ENCODE assay signal across 35 mouse cellular contexts in genomic region chr19:6020276-6020675, GRCm38 (mm10). TPM values are rescaled to one million over a fixed set of nuclear protein-coding genes. Genes with fewer than 3 reads are reported as not detected.
DNase-seq lines count a peak whose midpoint lies in the region; ATAC-seq and TF ChIP-seq lines count a peak whose summit lies in the region.
"Had no signal": no experiment of that assay in that cellular context is flagged by ENCODE, and none has a peak within 500 bp of the region (broad histone marks: within the 10 kb centered on the region; RNA-seq: fewer than 3 reads in every experiment).

No protein-coding gene starts in this region.

- intact Hi-C loops in heart, postnatal 36 days (cut with DNase I) = no loop called here

- no peak for DNase-seq in heart, postnatal 0 days (ENCODE audit: low spot score)
- no peak for DNase-seq in heart, postnatal 36 days
- DNase-seq in liver, postnatal 0 days = no peak
- DNase-seq in liver, embryonic 11.5 days (ENCODE audit: low spot score) = no peak
- no peak for DNase-seq in CH12.LX (ENCODE audit: extremely low read depth)
- DNase-seq in cerebellum, postnatal 14 days = no peak
- no peak for DNase-seq in frontal cortex, adult 2 months (ENCODE audit: extremely low spot score in 1 of 2, low spot score in 1 of 2)
- DNase-seq: adrenal gland, postnatal 14 days; B cell, adult 2 months; cerebellum, adult 8-10 months; gastrocnemius, postnatal 36 days; kidney, postnatal 4 days; layer of hippocampus, adult 9-11 months; midbrain, embryonic 14.5 days; retina, postnatal 1 day; right cerebral cortex, postnatal 25 days; thymus, postnatal 14 days had no signal

- no peak for TF ChIP-seq POLR2A in CH12.LX (IDR thresholded peaks at IDR 0.05; ENCODE audit: low read depth, low read length)

- H3K79me2 ChIP-seq in CH12.LX (replicated peaks; ENCODE audit: control insufficient read depth, extremely low read depth, insufficient read depth, poor library complexity, severe bottlenecking) = no peaks in the 10 kb centered on the region

- H3K27me3 ChIP-seq in heart, postnatal 0 days (ENCODE audit: control insufficient read depth, insufficient read depth, low read length) = no peaks in the 10 kb centered on the region
- no peaks in the 10 kb centered on the region for H3K27me3 ChIP-seq in liver, postnatal 0 days (ENCODE audit: insufficient read depth, low read length)
- H3K27me3 ChIP-seq in liver, embryonic 11.5 days (replicated peaks; ENCODE audit: control insufficient read depth, insufficient read depth, low read length) = 0 out of 2 replicates have a peak, but pooled peaks cover 4% of the 10 kb centered on the region
- H3K27me3 ChIP-seq in CH12.LX (replicated peaks) = peaks cover 2% of the 10 kb centered on the region
- H3K27me3 ChIP-seq in limb, embryonic 13.5 days = peaks cover 23% of the 10 kb centered on the region
- H3K27me3 ChIP-seq: heart, embryonic 15.5 days; kidney, embryonic 15.5 days had no signal

- no peak; the same call in none of the 2 replicates for TF ChIP-seq RAD21 in CH12.LX (IDR thresholded peaks at IDR 0.05; ENCODE audit: low read depth, low read length)

- no peaks in the 10 kb centered on the region for H3K4me1 ChIP-seq in heart, postnatal 0 days (ENCODE audit: control insufficient read depth, insufficient read depth)
- peaks cover 22% of the 10 kb centered on the region for H3K4me1 ChIP-seq in liver, postnatal 0 days (ENCODE audit: insufficient read depth)
- H3K4me1 ChIP-seq in liver, embryonic 11.5 days (replicated peaks; ENCODE audit: control insufficient read depth, insufficient read depth, low read length) = peaks cover 29% of the 10 kb centered on the region
- peaks cover 11 to 40% of the 10 kb centered on the region in 2 experiments for H3K4me1 ChIP-seq in CH12.LX (ENCODE audit: control insufficient read depth in 1 of 2, insufficient read depth in 2 of 2)
- H3K4me1 ChIP-seq in limb, embryonic 13.5 days = peaks cover 9% of the 10 kb centered on the region

- no peak overlapping the region for H3K4me3 ChIP-seq in heart, postnatal 0 days (ENCODE audit: low read depth, low read length)
- H3K4me3 ChIP-seq in liver, postnatal 0 days (ENCODE audit: low read depth, low read length) = no peak overlapping the region
- no peak overlapping the region for H3K4me3 ChIP-seq in liver, embryonic 11.5 days (ENCODE audit: low read depth, low read length)
- no peak overlapping the region for H3K4me3 ChIP-seq in CH12.LX (replicated peaks in 1 of 3; ENCODE audit: low read depth in 2 of 3, low read length in 2 of 3, poor library complexity in 1 of 3)
- no peak overlapping the region for H3K4me3 ChIP-seq in limb, embryonic 13.5 days
- H3K4me3 ChIP-seq: embryonic facial prominence, embryonic 10.5 days; forebrain, embryonic 15.5 days; heart, embryonic 15.5 days; hindbrain, embryonic 15.5 days; kidney, embryonic 15.5 days; left cerebral cortex, adult 2 months; liver, embryonic 12.5 days; lung, embryonic 15.5 days; megakaryocyte, embryonic 14.5 days had no signal

- H3K9ac ChIP-seq in heart, postnatal 0 days (replicated peaks; ENCODE audit: low read depth, low read length) = no peak overlapping the region
- no peak overlapping the region for H3K9ac ChIP-seq in liver, postnatal 0 days (replicated peaks)
- no peak overlapping the region for H3K9ac ChIP-seq in liver, embryonic 11.5 days (ENCODE audit: low read depth, low read length)
- no peak overlapping the region for H3K9ac ChIP-seq in CH12.LX (ENCODE audit: insufficient read depth, low read depth)
- peak overlapping the region; percentile 31; the same call in 1 of the 2 replicates for H3K9ac ChIP-seq in limb, embryonic 13.5 days
- H3K9ac ChIP-seq: forebrain, embryonic 15.5 days; heart, embryonic 15.5 days; hindbrain, embryonic 15.5 days; kidney, embryonic 15.5 days; liver, embryonic 12.5 days; lung, embryonic 15.5 days had no signal

- H3K4me2 ChIP-seq in heart, postnatal 0 days (ENCODE audit: low read depth, low read length) = no peak overlapping the region
- no peak overlapping the region for H3K4me2 ChIP-seq in liver, postnatal 0 days (ENCODE audit: low read depth, low read length)
- H3K4me2 ChIP-seq in liver, embryonic 11.5 days = no peak overlapping the region
- no peak overlapping the region for H3K4me2 ChIP-seq in CH12.LX (ENCODE audit: insufficient read depth, low read depth, poor library complexity, severe bottlenecking)
- H3K4me2 ChIP-seq in limb, embryonic 13.5 days (replicated peaks) = no peak overlapping the region
- H3K4me2 ChIP-seq: forebrain, embryonic 15.5 days; heart, embryonic 15.5 days; hindbrain, embryonic 15.5 days; kidney, embryonic 15.5 days; liver, embryonic 12.5 days; lung, embryonic 15.5 days had no signal

- 0 out of 2 replicates have a peak, but pooled peaks have one; percentile 8 for TF ChIP-seq CTCF in heart, postnatal 0 days (IDR thresholded peaks at IDR 0.05; ENCODE audit: low read depth)
- TF ChIP-seq CTCF in liver, postnatal 0 days (IDR thresholded peaks at IDR 0.05; ENCODE audit: low read depth) = peak; percentile 32
- peak in 1 of 2 experiments; percentile 39; a peak in 2 of 4 replicates for TF ChIP-seq CTCF in CH12.LX (conservative IDR thresholded peaks at IDR 0.05 in 1 of 2, IDR thresholded peaks at IDR 0.05 in 1 of 2; ENCODE audit: low read depth in 2 of 2, low read length in 2 of 2)

- dilution Hi-C loops in CH12.LX (cut with MboI; ENCODE audit: extremely low pct_ligation_motif_present, extremely low pct_unique_long_range_greater_than_20kb, low sequenced_read_pairs) = no loop called here

- no peak for TF ChIP-seq EP300 in heart, postnatal 0 days (IDR thresholded peaks at IDR 0.05; ENCODE audit: low read depth)
- TF ChIP-seq EP300 in liver, postnatal 0 days (IDR thresholded peaks at IDR 0.05; ENCODE audit: low read depth) = no peak
- TF ChIP-seq EP300 in CH12.LX (IDR thresholded peaks at IDR 0.05; ENCODE audit: low read length) = no peak

- H3K9me3 ChIP-seq in heart, postnatal 0 days (replicated peaks; ENCODE audit: control insufficient read depth, low read length) = no peaks in the 10 kb centered on the region
- no peaks in the 10 kb centered on the region for H3K9me3 ChIP-seq in liver, postnatal 0 days (ENCODE audit: low read length)
- no peaks in the 10 kb centered on the region for H3K9me3 ChIP-seq in liver, embryonic 11.5 days (ENCODE audit: control insufficient read depth, low read length)
- no peaks in the 10 kb centered on the region for H3K9me3 ChIP-seq in CH12.LX (replicated peaks; ENCODE audit: low read length)
- no peaks in the 10 kb centered on the region for H3K9me3 ChIP-seq in limb, embryonic 13.5 days
- H3K9me3 ChIP-seq: embryonic facial prominence, embryonic 10.5 days; forebrain, embryonic 15.5 days; heart, embryonic 15.5 days; hindbrain, embryonic 15.5 days; kidney, embryonic 15.5 days; liver, embryonic 12.5 days; lung, embryonic 15.5 days; megakaryocyte, embryonic 14.5 days had no signal

- no peak overlapping the region for H3K27ac ChIP-seq in heart, postnatal 0 days (ENCODE audit: low read depth)
- no peak overlapping the region for H3K27ac ChIP-seq in liver, postnatal 0 days (ENCODE audit: low read depth)
- H3K27ac ChIP-seq in liver, embryonic 11.5 days (ENCODE audit: low read depth, low read length) = no peak overlapping the region
- H3K27ac ChIP-seq in CH12.LX (ENCODE audit: insufficient read depth, low read depth) = no peak overlapping the region
- no peak overlapping the region for H3K27ac ChIP-seq in limb, embryonic 13.5 days
- H3K27ac ChIP-seq: embryonic facial prominence, embryonic 10.5 days; forebrain, embryonic 15.5 days; heart, embryonic 15.5 days; hindbrain, embryonic 15.5 days; kidney, embryonic 15.5 days; left cerebral cortex, adult 2 months; liver, embryonic 12.5 days; lung, embryonic 15.5 days had no signal

- no peaks in the 10 kb centered on the region for H3K36me3 ChIP-seq in heart, postnatal 0 days (replicated peaks; ENCODE audit: control insufficient read depth, insufficient read depth, low read length)
- no peaks in the 10 kb centered on the region for H3K36me3 ChIP-seq in liver, postnatal 0 days (replicated peaks; ENCODE audit: insufficient read depth, low read length)
- H3K36me3 ChIP-seq in liver, embryonic 11.5 days (ENCODE audit: control insufficient read depth, insufficient read depth, low read length) = no peaks in the 10 kb centered on the region
- H3K36me3 ChIP-seq in CH12.LX (replicated peaks in 1 of 2; ENCODE audit: control insufficient read depth in 1 of 2, insufficient read depth in 1 of 2, low read length in 1 of 2) = no peaks in the 10 kb centered on the region
- no peaks in the 10 kb centered on the region for H3K36me3 ChIP-seq in limb, embryonic 13.5 days
- H3K36me3 ChIP-seq: embryonic facial prominence, embryonic 10.5 days; forebrain, embryonic 15.5 days; heart, embryonic 15.5 days; hindbrain, embryonic 15.5 days; kidney, embryonic 15.5 days; liver, embryonic 12.5 days; lung, embryonic 15.5 days had no signal

- no peak for ATAC-seq in heart, postnatal 0 days (ENCODE audit: insufficient read depth, low read depth)
- no peak for ATAC-seq in liver, postnatal 0 days
- ATAC-seq in liver, embryonic 11.5 days (replicated peaks; ENCODE audit: low FRiP score) = no peak
- no peak for ATAC-seq in limb, embryonic 13.5 days (ENCODE audit: low FRiP score, low read depth)
- ATAC-seq: forebrain, embryonic 15.5 days; liver, embryonic 12.5 days had no signal

- in situ Hi-C loops in CH12.LX (cut with MboI; ENCODE audit: low pct_ligation_motif_present, low pct_unique_long_range_greater_than_20kb, low sequenced_read_pairs) = no loop called here

- 55% methylated on average over 3 of the region's 3 CpGs for WGBS in heart, postnatal 0 days
- 55% methylated on average over 3 of the region's 3 CpGs for WGBS in liver, postnatal 0 days (ENCODE audit: insufficient replicate concordance)
- 40% methylated on average over 3 of the region's 3 CpGs for WGBS in liver, embryonic 11.5 days
- WGBS in limb, embryonic 13.5 days = 55% methylated on average over 3 of the region's 3 CpGs

RNA-seq across cellular contexts. Expression of gene Capn1, which starts 4.6 kb away (rescaled TPM):
- 18.9 and 19.3 TPM in 2 replicates for total RNA-seq in heart, postnatal 0 days (2014; rRNA removed; ENCODE audit: low replicate concordance)
- polyA plus RNA-seq in heart, postnatal 0 days (2015; fragmentation: Nextera tagmentation; extraction: Ambion mirVana) = 4.9 and 5.3 TPM in 2 replicates
- total RNA-seq in heart, postnatal 36 days (2021) = 10 to 100 TPM; 34.7 to 35.2 TPM
- 6.8 and 7.2 TPM in 2 replicates for polyA plus RNA-seq in liver, postnatal 0 days (2015; fragmentation: Nextera tagmentation; extraction: Ambion mirVana)
- polyA plus RNA-seq in liver, embryonic 11.5 days (2014; fragmentation: Nextera tagmentation; extraction: Ambion mirVana) = 25.2 and 25.8 TPM in 2 replicates
- total RNA-seq in CH12.LX (2012; rRNA removed) (34.6 and 40.2 TPM in 2 replicates), CH12.LX (2014; rRNA removed) (19.3 and 20.0 TPM in 2 replicates)
- polyA plus RNA-seq in CH12.LX (2012; ENCODE audit: insufficient read length, low read depth) = 42.9 and 43.7 TPM in 2 replicates
- 7.1 and 8.0 TPM in 2 replicates for polyA plus RNA-seq in limb, embryonic 13.5 days (2015; fragmentation: Nextera tagmentation; extraction: Ambion mirVana)
- polyA plus RNA-seq in frontal cortex, adult 2 months (2012; rRNA removed) = 15.0 and 16.3 TPM in 2 replicates

RNA-seq across cellular contexts. Expression of gene Syvn1, which starts 26.1 kb away (rescaled TPM):
- 12.0 and 16.0 TPM in 2 replicates for total RNA-seq in heart, postnatal 0 days (2014; rRNA removed; ENCODE audit: low replicate concordance)
- 9.2 and 10.2 TPM in 2 replicates for polyA plus RNA-seq in heart, postnatal 0 days (2015; fragmentation: Nextera tagmentation; extraction: Ambion mirVana)
- 10 to 100 TPM; 19.4 to 26.4 TPM for total RNA-seq in heart, postnatal 36 days (2021)
- polyA plus RNA-seq in liver, postnatal 0 days (2015; fragmentation: Nextera tagmentation; extraction: Ambion mirVana) = 12.4 and 15.4 TPM in 2 replicates
- 30.7 and 33.7 TPM in 2 replicates for polyA plus RNA-seq in liver, embryonic 11.5 days (2014; fragmentation: Nextera tagmentation; extraction: Ambion mirVana)
- total RNA-seq in CH12.LX (2012; rRNA removed) (26.8 and 32.0 TPM in 2 replicates), CH12.LX (2014; rRNA removed) (13.5 and 16.5 TPM in 2 replicates)
- polyA plus RNA-seq in CH12.LX (2012; ENCODE audit: insufficient read length, low read depth) = 82.5 and 106 TPM in 2 replicates
- 27.2 and 34.0 TPM in 2 replicates for polyA plus RNA-seq in limb, embryonic 13.5 days (2015; fragmentation: Nextera tagmentation; extraction: Ambion mirVana)
- polyA plus RNA-seq in frontal cortex, adult 2 months (2012; rRNA removed) = 29.2 and 34.1 TPM in 2 replicates

RNA-seq across cellular contexts. Expression of gene Slc22a20, which starts 34.3 kb away (rescaled TPM):
- not detected in 2 replicates for total RNA-seq in heart, postnatal 0 days (2014; rRNA removed; ENCODE audit: low replicate concordance)
- not detected in 2 replicates for polyA plus RNA-seq in heart, postnatal 0 days (2015; fragmentation: Nextera tagmentation; extraction: Ambion mirVana)
- total RNA-seq in heart, postnatal 36 days (2021) = not detected
- 0.09 TPM in 1 of 2 replicates, not detected in the other for polyA plus RNA-seq in liver, postnatal 0 days (2015; fragmentation: Nextera tagmentation; extraction: Ambion mirVana)
- polyA plus RNA-seq in liver, embryonic 11.5 days (2014; fragmentation: Nextera tagmentation; extraction: Ambion mirVana) = not detected in 2 replicates
- not detected in 2 replicates for total RNA-seq in CH12.LX (2012; rRNA removed)
- total RNA-seq in CH12.LX (2014; rRNA removed) = not detected in 2 replicates
- not detected in 2 replicates for polyA plus RNA-seq in CH12.LX (2012; ENCODE audit: insufficient read length, low read depth)
- not detected in 2 replicates for polyA plus RNA-seq in limb, embryonic 13.5 days (2015; fragmentation: Nextera tagmentation; extraction: Ambion mirVana)
- 0.42 TPM in 1 of 2 replicates, not detected in the other for polyA plus RNA-seq in frontal cortex, adult 2 months (2012; rRNA removed)
- total RNA-seq: adrenal gland, postnatal 14 days; common myeloid progenitor, adult 5-6 weeks; gastrocnemius, postnatal 36 days; heart, adult 8-10 months; hematopoietic stem cell, adult 5-6 weeks; left cerebral cortex, adult 2 months; left cerebral cortex, postnatal 36 days had no signal
- polyA plus RNA-seq: brain, embryonic 14.5 days; embryonic facial prominence, embryonic 10.5 days; forebrain, embryonic 15.5 days; heart, embryonic 15.5 days; hindbrain, embryonic 15.5 days; intestine, embryonic 14.5 days; kidney, embryonic 15.5 days; liver, embryonic 12.5 days; lung, embryonic 15.5 days; midbrain, embryonic 14.5 days; neural tube, embryonic 11.5 days; spleen, adult 2 months had no signal

RNA-seq across cellular contexts. Expression of gene Mrpl49, which starts 37.3 kb away (rescaled TPM):
- 18.7 and 37.1 TPM in 2 replicates for total RNA-seq in heart, postnatal 0 days (2014; rRNA removed; ENCODE audit: low replicate concordance)
- 49.7 and 53.5 TPM in 2 replicates for polyA plus RNA-seq in heart, postnatal 0 days (2015; fragmentation: Nextera tagmentation; extraction: Ambion mirVana)
- total RNA-seq in heart, postnatal 36 days (2021) = 10 to 100 TPM; 36.2 to 39.7 TPM
- polyA plus RNA-seq in liver, postnatal 0 days (2015; fragmentation: Nextera tagmentation; extraction: Ambion mirVana) = 28.2 and 29.6 TPM in 2 replicates
- polyA plus RNA-seq in liver, embryonic 11.5 days (2014; fragmentation: Nextera tagmentation; extraction: Ambion mirVana) = 84.5 and 93.9 TPM in 2 replicates
- total RNA-seq in CH12.LX (2012; rRNA removed) = 37.4 and 49.8 TPM in 2 replicates
- 59.0 and 60.9 TPM in 2 replicates for total RNA-seq in CH12.LX (2014; rRNA removed)
- 55.6 and 66.6 TPM in 2 replicates for polyA plus RNA-seq in CH12.LX (2012; ENCODE audit: insufficient read length, low read depth)
- polyA plus RNA-seq in limb, embryonic 13.5 days (2015; fragmentation: Nextera tagmentation; extraction: Ambion mirVana) = 76.9 and 80.0 TPM in 2 replicates
- 44.3 and 44.4 TPM in 2 replicates for polyA plus RNA-seq in frontal cortex, adult 2 months (2012; rRNA removed)

RNA-seq across cellular contexts. Expression of gene Fau, which starts 37.4 kb away (rescaled TPM):
- 562 and 833 TPM in 2 replicates for total RNA-seq in heart, postnatal 0 days (2014; rRNA removed; ENCODE audit: low replicate concordance)
- 484 and 508 TPM in 2 replicates for polyA plus RNA-seq in heart, postnatal 0 days (2015; fragmentation: Nextera tagmentation; extraction: Ambion mirVana)
- 100 to 1,000 TPM; 556 to 559 TPM for total RNA-seq in heart, postnatal 36 days (2021)
- 781 and 784 TPM in 2 replicates for polyA plus RNA-seq in liver, postnatal 0 days (2015; fragmentation: Nextera tagmentation; extraction: Ambion mirVana)
- polyA plus RNA-seq in liver, embryonic 11.5 days (2014; fragmentation: Nextera tagmentation; extraction: Ambion mirVana) = 1,022 and 1,135 TPM in 2 replicates
- total RNA-seq in CH12.LX (2012; rRNA removed) (2,266 and 2,403 TPM in 2 replicates), CH12.LX (2014; rRNA removed) (1,142 and 1,239 TPM in 2 replicates)
- 2,522 and 2,776 TPM in 2 replicates for polyA plus RNA-seq in CH12.LX (2012; ENCODE audit: insufficient read length, low read depth)
- polyA plus RNA-seq in limb, embryonic 13.5 days (2015; fragmentation: Nextera tagmentation; extraction: Ambion mirVana) = 760 and 823 TPM in 2 replicates
- polyA plus RNA-seq in frontal cortex, adult 2 months (2012; rRNA removed) = 873 and 951 TPM in 2 replicates
